Mouse (Mus musculus): ENCODE data around the gene Gpr107.

- TF ChIP-seq CTCF (IDR thresholded peaks at IDR 0.05; ENCODE audit: low read depth) (no peak), EP300 (IDR thresholded peaks at IDR 0.05; ENCODE audit: low read depth) (no peak)
These were observed 8.8 kb upstream of the Gpr107 start for GRCm38 (mm10) chr2:31143326-31143725.

All from liver, postnatal 0 days (tissue).